Mouse (Mus musculus): ENCODE data around the gene Dync2h1.
A peak's percentile ranks its signal among the peaks of the same experiment; 100 is the strongest.
"Not testable (repeated sequence)": the region's sequence is repeated elsewhere in the genome, so short reads cannot be mapped to it uniquely, and the experiment has no call there.

The Dync2h1 gene

DNA sequence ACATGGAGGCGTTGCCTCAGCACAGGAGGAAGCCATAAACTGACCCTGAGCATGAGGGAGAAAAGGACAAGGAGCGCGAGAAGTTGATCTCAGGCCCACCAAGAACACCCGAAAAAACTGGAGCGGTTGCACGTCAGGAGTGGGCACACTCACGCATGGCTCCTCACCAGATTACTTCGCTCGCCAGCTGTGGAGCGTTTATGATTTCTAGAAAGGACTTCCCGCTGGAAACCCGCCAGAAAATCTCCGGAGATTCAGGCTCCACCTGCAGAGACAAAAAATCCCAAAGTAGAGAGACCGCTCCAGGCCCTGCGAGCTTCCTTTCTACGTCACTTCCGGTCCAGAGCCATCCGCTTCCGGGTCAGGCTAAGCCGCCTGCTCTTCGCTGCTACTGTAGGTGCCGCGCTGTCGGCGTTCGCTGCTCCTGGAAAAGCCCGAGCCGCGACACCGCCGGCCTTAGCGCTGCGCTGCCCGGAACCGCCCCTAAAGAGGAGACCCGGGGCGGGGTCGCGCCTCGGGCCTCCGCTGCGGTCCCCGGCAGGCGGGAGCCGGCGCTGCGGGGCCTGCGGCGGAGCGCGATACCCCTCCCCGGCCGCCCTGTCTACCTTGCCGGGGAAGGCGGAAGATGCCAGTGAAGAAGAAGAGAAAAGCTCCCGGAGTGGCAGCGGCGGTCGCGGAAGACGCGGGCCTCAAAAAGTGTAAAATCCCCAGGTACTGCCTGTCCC lies at the start of gene Dync2h1, which contains the start of gene Dcun1d5:
TSS of gene Dync2h1 (minus strand) at position 275 of the 725 bp plus-strand sequence.
TSS of gene Dcun1d5 (plus strand) at position 349 of the 725 bp plus-strand sequence.
- DNase-seq (ENCODE audit: extremely low read depth, low read depth), result peak; percentile 94

- no peak for DNase-seq (ENCODE audit: extremely low read depth, low read depth)
Measured at GRCm38 (mm10) chr9:7221460-7221859, 37.2 kb upstream of the Dync2h1 start.

- DNase-seq (ENCODE audit: extremely low read depth, low read depth), result no peak
Measured at GRCm38 (mm10) chr9:7221024-7221423, 36.8 kb upstream of the Dync2h1 start.

GRCm38 (mm10) chr9:7216240-7216639 lies 32.0 kb upstream of the Dync2h1 start:
- DNase-seq (ENCODE audit: extremely low read depth, low read depth), result peak; percentile 13

DNA sequence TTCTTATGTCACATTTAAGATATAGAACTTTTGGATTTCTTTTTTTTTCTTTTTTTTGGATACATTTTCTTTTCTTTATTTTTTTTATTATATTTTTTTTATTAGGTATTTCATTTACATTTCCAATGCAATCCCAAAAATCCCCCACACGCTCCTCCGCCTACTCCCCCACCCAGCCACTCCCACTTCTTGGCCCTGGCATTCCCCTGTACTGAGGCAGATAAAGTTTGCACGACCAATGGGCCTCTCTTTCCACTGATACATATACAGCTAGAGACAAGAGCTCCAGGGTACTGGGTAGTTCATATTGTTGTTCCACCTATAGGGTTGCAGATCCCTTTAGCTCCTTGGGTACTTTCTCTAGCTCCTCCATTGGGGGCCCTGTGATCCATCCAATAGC lies 6.4 kb upstream of the Dync2h1 start:
- not testable (repeated sequence) for DNase-seq (ENCODE audit: extremely low read depth, low read depth)

DNA sequence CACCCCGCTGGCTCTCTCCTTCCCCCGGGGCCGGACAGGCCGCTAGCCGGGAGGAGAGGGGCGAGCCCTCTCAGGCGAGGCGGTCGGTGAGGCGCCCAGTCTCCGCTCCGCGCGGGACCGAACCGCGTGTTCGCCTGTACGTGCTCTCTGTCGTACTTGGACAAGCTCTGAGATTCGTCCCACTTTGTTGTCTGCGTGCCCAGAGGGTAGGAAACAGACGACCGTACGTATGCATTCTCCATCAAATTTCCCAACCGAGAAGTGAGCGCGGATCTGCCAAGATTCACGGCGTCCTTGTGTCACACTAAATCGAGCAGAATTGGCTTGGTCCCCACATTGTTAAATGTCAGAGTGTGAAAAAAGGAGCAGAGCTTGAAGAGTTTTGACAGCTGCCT lies 648 bp upstream of the Dync2h1 start:
- peak; percentile 18 for DNase-seq (ENCODE audit: extremely low read depth, low read depth)

DNA sequence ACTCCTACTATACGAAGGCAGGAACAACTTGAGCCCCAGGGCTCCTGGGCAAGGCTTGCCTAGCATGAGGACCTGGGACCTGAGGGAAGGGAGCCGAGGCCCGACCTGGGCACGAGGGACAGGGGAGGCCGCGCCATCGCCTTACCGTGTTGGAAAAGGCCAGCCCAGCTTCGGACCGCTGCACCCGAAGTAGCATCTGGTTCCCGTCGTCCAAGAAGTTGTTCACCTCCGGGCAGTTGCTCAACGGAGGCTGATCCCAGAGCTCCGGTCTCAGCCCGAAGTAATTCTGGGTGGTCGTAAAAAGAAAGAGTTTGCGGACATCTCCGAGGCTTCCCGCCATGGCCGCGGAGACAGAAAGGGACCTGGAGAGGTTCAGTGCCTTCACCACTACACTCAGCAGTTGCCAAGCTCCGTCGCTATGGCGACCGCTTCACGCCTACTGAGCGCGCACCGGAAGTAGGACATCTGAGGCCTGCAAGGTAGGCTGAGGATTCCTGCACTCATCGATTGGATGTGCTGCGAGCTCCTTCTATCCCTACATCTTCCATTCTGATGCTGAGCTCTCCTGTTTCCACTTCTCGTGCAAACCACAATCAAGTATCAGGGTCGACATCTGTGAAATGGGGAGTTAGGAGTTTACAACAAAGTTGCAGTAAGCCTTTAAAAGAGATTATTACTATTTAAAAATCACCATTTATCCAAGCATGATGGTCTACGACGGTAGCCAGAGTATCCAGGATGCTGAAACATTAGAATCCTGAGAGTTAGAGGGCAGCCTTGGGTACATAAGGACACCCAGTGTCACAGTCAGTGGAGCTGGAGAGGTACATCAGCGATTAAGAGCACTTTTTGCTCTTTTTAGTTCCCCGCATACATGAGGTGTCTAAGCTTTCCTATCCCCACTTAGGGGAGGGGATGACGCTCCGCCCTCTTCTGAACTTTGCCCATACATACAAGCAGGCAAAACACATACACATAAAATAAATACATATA lies 7.3 kb downstream of the Dync2h1 start:
- no peak for DNase-seq (ENCODE audit: extremely low read depth, low read depth)

GRCm38 (mm10) chr9:7173756-7174155 lies 10.5 kb downstream of the Dync2h1 start:
- DNase-seq (ENCODE audit: extremely low read depth, low read depth), result no peak

- DNase-seq (ENCODE audit: extremely low read depth, low read depth), result peak; percentile 70
Measured at GRCm38 (mm10) chr9:7167339-7167998, 16.8 kb downstream of the Dync2h1 start.

- DNase-seq (ENCODE audit: extremely low read depth, low read depth), result no peak
Measured at GRCm38 (mm10) chr9:7160688-7161087, 23.6 kb downstream of the Dync2h1 start.

- DNase-seq (ENCODE audit: extremely low read depth, low read depth), result no peak
Measured at GRCm38 (mm10) chr9:7159718-7160117, 24.5 kb downstream of the Dync2h1 start.

- DNase-seq (ENCODE audit: extremely low read depth, low read depth), result no peak
Measured at GRCm38 (mm10) chr9:7158605-7159004, 25.6 kb downstream of the Dync2h1 start.

- DNase-seq (ENCODE audit: extremely low read depth, low read depth), result peak; percentile 61
Measured at GRCm38 (mm10) chr9:7154391-7154790, 29.9 kb downstream of the Dync2h1 start.

DNA sequence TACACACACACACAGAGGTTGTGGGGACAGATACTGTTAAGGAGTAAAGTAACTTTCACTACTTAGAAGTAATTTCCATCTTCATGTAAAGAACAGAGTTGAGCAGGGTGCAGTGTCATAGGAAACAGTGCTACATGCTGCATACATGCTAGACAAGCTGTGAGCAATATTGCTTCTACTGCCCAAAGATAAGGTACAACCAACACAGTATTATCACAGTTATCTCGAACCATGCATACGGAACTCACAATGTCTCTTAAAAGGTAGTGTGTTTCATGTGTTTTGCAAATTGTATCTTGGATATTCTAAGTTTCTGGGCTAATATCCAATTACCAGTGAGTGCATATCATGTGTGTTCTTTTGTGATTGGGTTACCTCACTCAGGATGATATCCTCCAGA lies 61.4 kb downstream of the Dync2h1 start:
- DNase-seq (ENCODE audit: extremely low read depth, low read depth), result no peak

DNA sequence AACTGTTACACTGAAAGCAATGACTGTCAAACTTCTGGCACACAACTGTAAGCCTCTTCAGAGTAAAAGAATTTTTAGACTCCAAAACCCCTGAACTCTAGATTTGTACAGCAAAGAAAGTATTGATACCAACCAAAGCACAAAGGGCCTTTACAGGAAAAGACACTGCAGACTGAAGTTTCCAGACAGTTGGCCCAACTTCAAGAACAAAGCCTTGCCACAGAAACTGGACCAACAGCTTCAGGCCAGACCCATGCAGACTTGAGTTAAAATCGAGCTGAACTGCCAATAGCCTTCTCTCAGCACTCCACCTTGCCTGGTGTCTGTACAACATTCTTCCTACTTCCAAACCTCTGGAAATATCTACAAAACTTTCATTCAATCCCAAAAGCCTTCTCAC lies 74.1 kb downstream of the Dync2h1 start:
- no peak for DNase-seq (ENCODE audit: extremely low read depth, low read depth)

GRCm38 (mm10) chr9:7101361-7101760 lies 82.9 kb downstream of the Dync2h1 start:
- DNase-seq (ENCODE audit: extremely low read depth, low read depth), result no peak

GRCm38 (mm10) chr9:7074625-7075024 lies 109.6 kb downstream of the Dync2h1 start:
- peak; percentile 14 for DNase-seq (ENCODE audit: extremely low read depth, low read depth)

DNA sequence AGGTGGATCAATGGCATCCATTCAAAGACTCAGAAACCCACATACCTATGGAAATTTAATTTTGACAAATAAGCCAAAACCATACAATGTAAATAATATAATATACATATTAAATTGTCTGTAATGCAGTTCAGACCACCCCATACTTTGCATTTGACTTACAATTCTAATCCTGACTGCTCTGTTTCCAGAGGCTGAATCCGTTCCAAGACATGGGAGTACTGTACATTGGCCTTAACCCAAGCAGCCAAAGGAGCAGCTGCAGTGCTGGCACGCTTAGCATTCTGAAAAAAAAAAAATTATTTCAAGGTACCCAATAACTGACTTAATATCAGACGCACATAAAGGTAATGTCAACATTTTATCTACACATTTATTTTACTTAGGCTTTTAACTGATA lies 113.4 kb downstream of the Dync2h1 start:
- no peak for DNase-seq (ENCODE audit: extremely low read depth, low read depth)

DNA sequence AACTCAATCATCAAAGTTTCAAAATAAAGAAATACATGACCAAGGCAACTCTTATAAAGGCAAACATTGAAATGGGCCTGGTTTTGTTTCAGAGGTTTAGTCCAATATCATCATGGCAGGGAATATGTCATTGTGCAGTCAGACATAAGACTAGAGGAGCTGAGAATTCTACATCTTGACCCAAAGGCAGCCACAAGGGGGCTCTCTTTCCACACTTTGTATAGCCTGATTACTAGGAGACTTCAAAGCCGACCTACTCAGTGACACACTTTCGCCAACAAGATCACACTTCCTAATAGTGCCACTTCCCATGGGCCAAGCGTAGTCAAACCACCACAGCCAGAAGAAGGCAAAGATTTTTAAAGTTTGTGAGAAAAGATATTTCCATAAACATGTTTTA lies 133.7 kb downstream of the Dync2h1 start:
- DNase-seq (ENCODE audit: extremely low read depth, low read depth), result peak; percentile 41

DNA sequence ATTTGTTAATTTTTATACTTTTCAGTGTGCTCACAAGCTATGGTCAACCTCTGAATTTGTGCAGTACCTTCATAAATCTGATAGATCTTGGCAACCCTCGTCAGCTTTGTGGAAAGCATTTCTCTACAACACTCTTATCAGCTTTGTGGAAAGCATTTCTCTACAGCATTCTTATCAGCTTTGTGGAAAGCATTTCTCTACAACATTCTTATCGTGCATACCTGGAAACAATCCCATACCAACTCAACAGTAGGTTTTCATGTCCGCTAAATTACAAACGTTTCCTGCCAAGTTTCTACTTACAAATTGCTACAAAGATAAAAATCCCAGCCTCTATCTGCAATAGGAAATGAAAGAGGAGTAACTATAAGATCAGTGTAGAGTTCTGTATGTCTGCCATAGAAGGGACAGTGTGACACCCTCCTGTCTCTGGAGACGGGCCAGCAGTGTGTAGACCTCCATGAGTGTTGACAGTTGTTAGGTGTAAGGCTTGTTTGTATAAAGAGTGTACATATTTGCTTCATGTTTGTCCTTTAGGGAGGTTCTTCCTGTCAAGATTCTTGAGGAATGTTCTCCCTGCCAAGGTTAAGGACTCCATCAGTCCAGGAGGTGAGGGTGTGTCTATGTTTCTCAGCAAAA lies 141.5 kb downstream of the Dync2h1 start:
- no peak for DNase-seq (ENCODE audit: extremely low read depth, low read depth)

DNA sequence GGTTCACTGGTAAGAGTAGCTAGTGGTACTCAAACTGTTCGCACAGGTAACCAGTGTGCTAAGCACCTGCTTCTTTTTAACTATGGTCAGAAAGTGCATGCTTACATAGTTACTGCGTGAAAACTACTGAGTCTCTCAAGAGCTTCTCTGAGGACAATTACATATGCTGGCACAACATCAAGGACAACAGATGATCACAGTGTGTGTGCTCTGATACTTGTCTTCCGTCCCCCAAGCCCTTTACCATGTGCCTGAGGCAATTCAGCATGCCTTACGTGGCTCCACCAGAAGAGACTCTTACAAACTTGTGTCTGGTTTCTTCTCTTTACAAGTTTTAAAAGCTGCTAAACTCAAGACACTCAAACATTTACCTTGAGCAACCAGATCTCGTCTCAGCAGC lies 143.0 kb downstream of the Dync2h1 start:
- DNase-seq (ENCODE audit: extremely low read depth, low read depth), result no peak

Data from MEL-GATA-1-ER (cell line).